Mouse (Mus musculus): ENCODE data around the gene Cdx2.

DNA sequence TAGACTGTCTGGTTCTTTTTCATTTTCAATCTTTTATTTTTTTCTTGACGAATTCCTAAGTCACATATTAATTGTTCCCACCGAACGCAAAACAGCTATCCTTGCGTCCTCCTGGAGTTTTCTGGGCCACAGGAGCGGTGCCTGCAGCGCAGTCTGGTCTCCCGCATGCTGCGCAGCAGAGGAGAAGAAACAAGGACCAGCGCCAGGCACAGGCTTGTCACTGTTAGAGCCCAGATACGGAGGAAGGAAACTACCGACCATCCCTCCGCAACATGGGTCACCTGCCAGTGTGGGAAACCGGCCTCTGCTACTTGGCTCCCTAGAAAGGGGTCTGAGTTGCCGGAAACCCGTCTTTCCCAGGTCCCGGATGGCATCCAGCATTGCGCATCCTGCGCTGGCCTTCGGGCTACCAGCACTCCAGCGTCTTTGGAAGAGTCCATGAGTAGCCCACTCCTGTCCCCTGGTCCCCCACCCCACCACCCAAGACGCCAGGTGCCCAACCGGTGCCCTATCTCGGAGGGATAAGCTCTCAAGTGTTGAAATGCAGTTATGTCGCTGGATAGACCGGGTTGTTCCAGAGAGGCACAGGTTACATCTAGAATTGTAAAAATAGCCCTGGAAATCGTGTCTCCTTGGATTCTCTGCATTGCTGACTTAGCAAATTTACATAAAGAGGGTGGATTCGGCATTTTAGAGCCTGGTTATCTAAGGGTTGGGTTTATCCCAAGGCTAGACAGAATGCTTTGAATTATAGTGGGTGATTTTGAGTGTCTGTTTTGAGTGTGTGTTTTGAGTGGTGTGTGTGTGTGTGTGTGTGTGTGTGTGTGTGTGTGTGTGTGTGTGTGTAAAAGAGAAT is 6.0 kb upstream of the Cdx2 start:
- no peak for TF ChIP-seq CTCF (IDR thresholded peaks at IDR 0.05; ENCODE audit: borderline replicate concordance, extremely low read depth, insufficient read depth, insufficient read length)
- TF ChIP-seq POLR2A (IDR thresholded peaks at IDR 0.05; ENCODE audit: borderline replicate concordance, extremely low read depth, insufficient read depth, insufficient read length, poor library complexity, severe bottlenecking) = no peak

All from brain, embryonic 14.5 days (tissue).